Mouse (Mus musculus): ENCODE results near the gene Gm10401. TPM values are rescaled to one million over a fixed set of nuclear protein-coding genes. Genes with fewer than 3 reads are reported as not detected.

Gene Gm10401
- total RNA-seq, 2 experiments from 2014 or later = not detected

Other genes starting within 250 kb of the Gm10401 start
- gene 4930519G04Rik, start 244.6 kb downstream of the Gm10401 start, total RNA-seq (2015) = 0.16 and 0.30 TPM in 2 replicates
- 0.24 and 0.84 TPM in 2 replicates for gene 4930519G04Rik, start 244.6 kb downstream of the Gm10401 start, total RNA-seq (2017)
- gene Gm9936, start 239.6 kb downstream of the Gm10401 start, total RNA-seq (2015) = not detected in 2 replicates
- gene Gm9936, start 239.6 kb downstream of the Gm10401 start, total RNA-seq (2017) = not detected in 2 replicates
- 55.8 and 59.4 TPM in 2 replicates for gene Oasl2, start 201.4 kb downstream of the Gm10401 start, total RNA-seq (2015)
- 32.3 TPM in 2 replicates for gene Oasl2, start 201.4 kb downstream of the Gm10401 start, total RNA-seq (2017)
- 4.3 and 9.3 TPM in 2 replicates for gene Oasl1, start 175.1 kb downstream of the Gm10401 start, total RNA-seq (2015)
- gene Oasl1, start 175.1 kb downstream of the Gm10401 start, total RNA-seq (2017) = 1.3 and 2.4 TPM in 2 replicates
- gene 2210016L21Rik, start 156.1 kb downstream of the Gm10401 start, total RNA-seq (2015) = 6.3 and 10.3 TPM in 2 replicates
- gene 2210016L21Rik, start 156.1 kb downstream of the Gm10401 start, total RNA-seq (2017) = 7.3 and 8.1 TPM in 2 replicates
- not detected in 2 replicates for gene Hnf1a, start 127.2 kb downstream of the Gm10401 start, total RNA-seq (2015)
- not detected in 2 replicates for gene Hnf1a, start 127.2 kb downstream of the Gm10401 start, total RNA-seq (2017)
- gene Sppl3, start 87.2 kb downstream of the Gm10401 start, total RNA-seq (2015) = 33.1 and 33.6 TPM in 2 replicates
- 22.8 and 24.6 TPM in 2 replicates for gene Sppl3, start 87.2 kb downstream of the Gm10401 start, total RNA-seq (2017)
- 13.5 and 15.2 TPM in 2 replicates for gene Acads, start 21.1 kb upstream of the Gm10401 start, total RNA-seq (2015)
- gene Acads, start 21.1 kb upstream of the Gm10401 start, total RNA-seq (2017) = 13.0 and 17.4 TPM in 2 replicates
- gene Unc119b, start 36.7 kb upstream of the Gm10401 start, total RNA-seq (2015) = 12.5 and 14.0 TPM in 2 replicates
- 13.3 and 19.9 TPM in 2 replicates for gene Unc119b, start 36.7 kb upstream of the Gm10401 start, total RNA-seq (2017)
- gene Mlec, start 59.9 kb upstream of the Gm10401 start, total RNA-seq (2015) = 76.4 and 97.7 TPM in 2 replicates
- gene Mlec, start 59.9 kb upstream of the Gm10401 start, total RNA-seq (2017) = 117 and 118 TPM in 2 replicates
- not detected in 2 replicates for gene Cabp1, start 96.1 kb upstream of the Gm10401 start, total RNA-seq (2015)
- not detected in 2 replicates for gene Cabp1, start 96.1 kb upstream of the Gm10401 start, total RNA-seq (2017)
- gene Pop5, start 137.5 kb upstream of the Gm10401 start, total RNA-seq (2015) = 61.7 and 74.6 TPM in 2 replicates
- gene Pop5, start 137.5 kb upstream of the Gm10401 start, total RNA-seq (2017) = 30.9 and 81.2 TPM in 2 replicates
- gene Rnf10, start 174.6 kb upstream of the Gm10401 start, total RNA-seq (2015) = 50.9 and 55.4 TPM in 2 replicates
- 55.9 and 78.3 TPM in 2 replicates for gene Rnf10, start 174.6 kb upstream of the Gm10401 start, total RNA-seq (2017)
- gene Coq5, start 181.4 kb upstream of the Gm10401 start, total RNA-seq (2015) = 8.7 and 10.9 TPM in 2 replicates
- gene Coq5, start 181.4 kb upstream of the Gm10401 start, total RNA-seq (2017) = 27.3 and 27.8 TPM in 2 replicates
- gene Dynll1, start 202.7 kb upstream of the Gm10401 start, total RNA-seq (2015) = 646 and 659 TPM in 2 replicates
- gene Dynll1, start 202.7 kb upstream of the Gm10401 start, total RNA-seq (2017) = 318 and 344 TPM in 2 replicates
- gene Srsf9, start 228.9 kb upstream of the Gm10401 start, total RNA-seq (2015) = 79.1 and 98.4 TPM in 2 replicates
- gene Srsf9, start 228.9 kb upstream of the Gm10401 start, total RNA-seq (2017) = 126 and 130 TPM in 2 replicates
- 66.3 and 69.0 TPM in 2 replicates for gene Gatc, start 242.9 kb upstream of the Gm10401 start, total RNA-seq (2015)
- gene Gatc, start 242.9 kb upstream of the Gm10401 start, total RNA-seq (2017) = 15.1 and 16.8 TPM in 2 replicates
- 41.0 and 52.0 TPM in 2 replicates for gene Triap1, start 242.9 kb upstream of the Gm10401 start, total RNA-seq (2015)
- gene Triap1, start 242.9 kb upstream of the Gm10401 start, total RNA-seq (2017) = 15.9 and 18.8 TPM in 2 replicates